Mouse (Mus musculus): ENCODE measurements at regions not wholly inside any gene's neighbourhood (a gene's known extent, or its start where the extent isn't known, plus 50 kb on each side); places are given as distances from the start of the nearest gene placed in this dataset.
A peak's percentile ranks its signal among the peaks of the same experiment; 100 is the strongest.
"Not testable (repeated sequence)": the region's sequence is repeated elsewhere in the genome, so short reads cannot be mapped to it uniquely, and the experiment has no call there.

- DNase-seq (ENCODE audit: low spot score in 2 of 2), result no peak
Observed at GRCm38 (mm10) chr11:113129192-113129591, 347.2 kb downstream of the Sox9 start.

GRCm38 (mm10) chr11:113129975-113130374 is 348.0 kb downstream of the Sox9 start:
- no peak for DNase-seq (ENCODE audit: low spot score in 2 of 2)

- peak; percentile 49 to 62 for DNase-seq (ENCODE audit: low spot score in 2 of 2)
Observed at GRCm38 (mm10) chr11:113132078-113133064, 350.3 kb downstream of the Sox9 start.

GRCm38 (mm10) chr11:113133407-113133806 is 351.4 kb downstream of the Sox9 start:
- no peak for DNase-seq (ENCODE audit: low spot score in 2 of 2)

GRCm38 (mm10) chr11:113135261-113135660 is 353.2 kb downstream of the Sox9 start:
- DNase-seq (ENCODE audit: low spot score in 2 of 2), result no peak

- DNase-seq (ENCODE audit: low spot score in 2 of 2), result no peak
Observed at GRCm38 (mm10) chr11:113138462-113138861, 356.4 kb downstream of the Sox9 start.

- DNase-seq (ENCODE audit: low spot score in 2 of 2), result no peak
Observed at GRCm38 (mm10) chr11:113140595-113140994, 358.6 kb downstream of the Sox9 start.

GRCm38 (mm10) chr11:113142816-113143215 is 360.8 kb downstream of the Sox9 start:
- no peak for DNase-seq (ENCODE audit: low spot score in 2 of 2)

- DNase-seq (ENCODE audit: low spot score in 2 of 2), result peak; percentile 66 to 68
Observed at GRCm38 (mm10) chr11:113143839-113144627, 362.0 kb downstream of the Sox9 start.

GRCm38 (mm10) chr11:113145721-113146120 is 363.7 kb downstream of the Sox9 start:
- DNase-seq (ENCODE audit: low spot score in 2 of 2), result no peak

- no peak for DNase-seq (ENCODE audit: low spot score in 2 of 2)
Observed at GRCm38 (mm10) chr11:113146762-113147161, 364.7 kb downstream of the Sox9 start.

GRCm38 (mm10) chr11:113147535-113148197 is 365.6 kb downstream of the Sox9 start:
- DNase-seq (ENCODE audit: low spot score in 2 of 2), result no peak

- DNase-seq (ENCODE audit: low spot score in 2 of 2), result no peak
Observed at GRCm38 (mm10) chr11:113148198-113148537, 366.1 kb downstream of the Sox9 start.

- DNase-seq (ENCODE audit: low spot score in 2 of 2), result no peak
Observed at GRCm38 (mm10) chr11:113155515-113155914, 373.5 kb downstream of the Sox9 start.

GRCm38 (mm10) chr11:113163941-113164340 is 381.9 kb downstream of the Sox9 start:
- DNase-seq (ENCODE audit: low spot score in 2 of 2), result no peak

GRCm38 (mm10) chr11:113164510-113164909 is 382.5 kb downstream of the Sox9 start:
- DNase-seq (ENCODE audit: low spot score in 2 of 2), result no peak

GRCm38 (mm10) chr11:113165069-113165795 is 383.2 kb downstream of the Sox9 start:
- DNase-seq (ENCODE audit: low spot score in 2 of 2), result peak; percentile 70 to 82

- DNase-seq (ENCODE audit: low spot score in 2 of 2), result no peak
Observed at GRCm38 (mm10) chr11:113166517-113166916, 384.5 kb downstream of the Sox9 start.

- DNase-seq (ENCODE audit: low spot score in 2 of 2), result peak in 1 of 2 experiments; percentile 77
Observed at GRCm38 (mm10) chr11:113172497-113173140, 390.6 kb downstream of the Sox9 start.

- not testable (repeated sequence) for DNase-seq (ENCODE audit: low spot score in 2 of 2)
Observed at GRCm38 (mm10) chr11:113173317-113173716, 391.3 kb downstream of the Sox9 start.
